Mouse (Mus musculus): Measurements from ENCODE around the gene Syt2.

- TF ChIP-seq CTCF (IDR thresholded peaks at IDR 0.05; ENCODE audit: low read depth) (no peak), EP300 (IDR thresholded peaks at IDR 0.05; ENCODE audit: low read depth) (no peak)
Measured at GRCm38 (mm10) chr1:134646963-134647282, 446 bp downstream of the Syt2 start.

Data from liver, embryonic 14.5 days (tissue).